Mouse (Mus musculus) small intestine, adult 2 months (tissue): Measurements from ENCODE around the gene Ghrhr.

ENCODE experiments used
- CTCF ChIP-seq: fragments of 200-500 bp; IDR thresholded peaks from 2 replicates; pipeline ENCODE4 v1.5.1; 2012; ENCODE audit warnings: low read depth, mild to moderate bottlenecking, control low read depth, inconsistent platforms, low read length, moderate library complexity, mixed read lengths; ENCODE audit not compliant: insufficient replicate concordance, insufficient read length; ENCODE audit errors: extremely low read depth
- POLR2A ChIP-seq: fragments of 200-500 bp; IDR thresholded peaks from 2 replicates; pipeline ENCODE4 v1.6.1; 2012; ENCODE audit warnings: low read depth, mild to moderate bottlenecking, control low read depth, inconsistent platforms, low read length, moderate library complexity

DNA sequence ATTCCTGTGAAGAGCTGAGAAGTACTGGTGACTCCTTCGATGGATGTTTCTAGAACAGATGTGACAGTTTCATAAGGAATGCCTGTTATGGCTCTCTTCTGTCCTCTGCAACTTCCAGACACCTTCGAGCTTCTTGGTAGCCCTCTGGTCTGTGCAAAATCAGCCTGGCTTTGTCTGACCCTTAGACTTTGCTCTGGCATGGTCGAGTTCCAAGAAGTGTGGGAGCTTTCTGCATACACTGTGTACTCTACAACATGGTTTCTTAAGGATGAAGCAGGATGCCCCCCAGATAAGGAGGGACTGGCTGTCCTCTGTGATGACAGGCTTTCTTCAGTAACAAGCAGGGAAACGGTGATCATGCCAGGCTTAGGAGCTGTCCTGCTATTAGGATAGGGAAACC is 47.9 kb upstream of the Ghrhr start:
- TF ChIP-seq CTCF = no peak
- TF ChIP-seq POLR2A = no peak
